Mouse (Mus musculus) natural killer cell, adult 2 months (primary cell): ENCODE results near the gene Sohlh2.

Source experiments
- DNase-seq, 2 experiments: peaks; one replicate each; pipeline ENCODE4 v3.0.0; 2022; ENCODE audit warnings: low spot score in 2 of 2

Gene Sohlh2

GRCm38 (mm10) chr3:55206413-55206812 is 24.6 kb downstream of the Sohlh2 start:
- no peak for DNase-seq

- no peak for DNase-seq
Observed at GRCm38 (mm10) chr3:55207665-55208064, 25.8 kb downstream of the Sohlh2 start.

- no peak for DNase-seq
Observed at GRCm38 (mm10) chr3:55212254-55212653, 30.4 kb downstream of the Sohlh2 start.

GRCm38 (mm10) chr3:55213785-55214184 is 32.0 kb downstream of the Sohlh2 start:
- DNase-seq = no peak

GRCm38 (mm10) chr3:55214413-55214812 is 32.6 kb downstream of the Sohlh2 start:
- DNase-seq = no peak

- no peak for DNase-seq
Observed at GRCm38 (mm10) chr3:55222502-55222901, 40.7 kb downstream of the Sohlh2 start.

- no peak for DNase-seq
Observed at GRCm38 (mm10) chr3:55223862-55224261, 42.0 kb downstream of the Sohlh2 start.

- no peak for DNase-seq
Observed at GRCm38 (mm10) chr3:55226501-55227213, 44.8 kb downstream of the Sohlh2 start.

GRCm38 (mm10) chr3:55227214-55227581 is 45.4 kb downstream of the Sohlh2 start:
- no peak for DNase-seq

- DNase-seq = no peak
Observed at GRCm38 (mm10) chr3:55241730-55242421, 60.0 kb downstream of the Sohlh2 start, which contains the start of gene Dclk1. Dclk1 (plus strand) TSS chr3:55242364.

- DNase-seq = no peak
Observed at GRCm38 (mm10) chr3:55242422-55243055, 60.7 kb downstream of the Sohlh2 start.

- no peak for DNase-seq
Observed at GRCm38 (mm10) chr3:55243056-55243471, 61.2 kb downstream of the Sohlh2 start.

GRCm38 (mm10) chr3:55244087-55244486 is 62.3 kb downstream of the Sohlh2 start:
- no peak for DNase-seq

- DNase-seq = no peak
Observed at GRCm38 (mm10) chr3:55246618-55247272, 64.9 kb downstream of the Sohlh2 start.

- no peak for DNase-seq
Observed at GRCm38 (mm10) chr3:55248048-55248447, 66.2 kb downstream of the Sohlh2 start.

GRCm38 (mm10) chr3:55248508-55248907 is 66.7 kb downstream of the Sohlh2 start:
- DNase-seq = no peak

GRCm38 (mm10) chr3:55250631-55251030 is 68.8 kb downstream of the Sohlh2 start:
- DNase-seq = no peak
